Comparison of ENCODE assay signal across 8 mouse cellular contexts in the genomic region with DNA sequence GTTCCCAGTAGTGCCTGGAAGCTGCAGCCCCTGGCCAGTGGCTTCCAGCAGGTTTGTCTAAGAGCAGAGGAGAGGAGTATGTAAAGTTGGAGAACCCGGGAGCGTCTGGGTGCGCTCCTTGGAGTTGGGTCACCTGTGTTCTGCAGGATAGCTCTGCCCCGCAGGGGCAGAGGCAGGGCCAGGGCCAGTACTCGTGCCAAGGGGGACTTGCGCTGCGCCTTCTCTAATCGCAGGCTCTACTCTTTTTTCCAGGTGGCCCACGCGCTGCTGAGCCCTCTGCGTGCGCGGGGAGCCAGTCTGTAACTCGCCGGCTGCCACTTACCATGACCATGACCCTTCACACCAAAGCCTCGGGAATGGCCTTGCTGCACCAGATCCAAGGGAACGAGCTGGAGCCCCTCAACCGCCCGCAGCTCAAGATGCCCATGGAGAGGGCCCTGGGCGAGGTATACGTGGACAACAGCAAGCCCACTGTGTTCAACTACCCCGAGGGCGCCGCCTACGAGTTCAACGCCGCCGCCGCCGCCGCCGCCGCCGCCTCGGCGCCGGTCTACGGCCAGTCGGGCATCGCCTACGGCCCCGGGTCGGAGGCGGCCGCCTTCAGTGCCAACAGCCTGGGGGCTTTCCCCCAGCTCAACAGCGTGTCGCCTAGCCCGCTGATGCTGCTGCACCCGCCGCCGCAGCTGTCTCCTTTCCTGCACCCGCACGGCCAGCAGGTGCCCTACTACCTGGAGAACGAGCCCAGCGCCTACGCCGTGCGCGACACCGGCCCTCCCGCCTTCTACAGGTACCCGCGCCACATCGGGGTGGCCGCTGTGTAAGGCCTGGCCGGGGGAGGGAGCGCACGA.
DNase-seq lines count a peak whose midpoint lies in the region; ATAC-seq and TF ChIP-seq lines count a peak whose summit lies in the region.

No protein-coding gene starts in this region.

- TF ChIP-seq CTCF in lung, postnatal 0 days (IDR thresholded peaks at IDR 0.05), result no peak

- peak overlapping the region; percentile 37 for H3K4me3 ChIP-seq in lung, postnatal 0 days (ENCODE audit: low read depth, low read length)
- peak overlapping the region; percentile 61 for H3K4me3 ChIP-seq in limb, embryonic 10.5 days

- no peak overlapping the region for H3K27ac ChIP-seq in lung, postnatal 0 days (ENCODE audit: low read length)
- peak overlapping the region; percentile 61 for H3K27ac ChIP-seq in limb, embryonic 10.5 days

- peak overlapping the region; percentile 61 for H3K4me2 ChIP-seq in lung, postnatal 0 days (replicated peaks; ENCODE audit: low read depth, low read length)

- no peaks in the 10 kb centered on the region for H3K9me3 ChIP-seq in lung, postnatal 0 days (ENCODE audit: low read length)
- H3K9me3 ChIP-seq in limb, embryonic 10.5 days (replicated peaks), result no peaks in the 10 kb centered on the region

- peak; percentile 40; the same call in 1 of the 2 replicates for ATAC-seq in lung, postnatal 0 days

- WGBS in lung, postnatal 0 days, result 2% methylated on average over 34 of the region's 68 CpGs
- under 1% methylated on average over 50 of the region's 68 CpGs for WGBS in limb, embryonic 10.5 days

- H3K4me1 ChIP-seq in lung, postnatal 0 days (ENCODE audit: insufficient read depth, low read depth, low read length), result 0 out of 2 replicates have a peak, but pooled peaks cover 8% of the 10 kb centered on the region
- H3K4me1 ChIP-seq in limb, embryonic 10.5 days, result peaks cover 32% of the 10 kb centered on the region

- peaks cover 21% of the 10 kb centered on the region for H3K27me3 ChIP-seq in lung, postnatal 0 days (replicated peaks; ENCODE audit: insufficient read depth, low read length)
- peaks cover 69% of the 10 kb centered on the region for H3K27me3 ChIP-seq in limb, embryonic 10.5 days (ENCODE audit: low read depth, poor library complexity, severe bottlenecking)

- no peak for TF ChIP-seq EP300 in lung, postnatal 0 days (IDR thresholded peaks at IDR 0.05)

- no peak overlapping the region for H3K9ac ChIP-seq in lung, postnatal 0 days (replicated peaks; ENCODE audit: low read depth)

- no peaks in the 10 kb centered on the region for H3K36me3 ChIP-seq in lung, postnatal 0 days (ENCODE audit: insufficient read depth, low read length)
- no peaks in the 10 kb centered on the region for H3K36me3 ChIP-seq in limb, embryonic 10.5 days

- peak; percentile 6 for DNase-seq in lung, postnatal 0 days (ENCODE audit: low spot score)
- DNase-seq in lung, adult 18-20 months, result no peak
- peak; percentile 48 to 55 for DNase-seq in cerebellum, postnatal 25 days
- DNase-seq in gastrocnemius, postnatal 25 days, result peak; percentile 16
- DNase-seq in limb, embryonic 10.5 days (ENCODE audit: low spot score), result peak; percentile 56
- DNase-seq in natural killer cell, adult 2 months (ENCODE audit: low spot score in 2 of 2), result peak; percentile 5 to 13
- peak; percentile 16 for DNase-seq in urinary bladder, postnatal 25 days (ENCODE audit: low spot score)
- no peak for DNase-seq in adipocyte (ENCODE audit: low spot score)

Comparison
In these comparisons a context has a peak if more than half of its experiments do, and no peak if none do; other contexts are left out.
1. DNase-seq: peak in lung, postnatal 0 days (single experiment), cerebellum, postnatal 25 days (2 of 2), gastrocnemius, postnatal 25 days (single experiment), limb, embryonic 10.5 days (single experiment), natural killer cell, adult 2 months (2 of 2) and urinary bladder, postnatal 25 days (single experiment); none in lung, adult 18-20 months (0 of 2) and adipocyte (single experiment).